Mouse (Mus musculus) myocyte (in vitro differentiated cells): ENCODE data around the gene Ddx10. TPM values are rescaled to one million over a fixed set of nuclear protein-coding genes. Genes with fewer than 3 reads are reported as not detected.

ENCODE experiments used
- H3K27me3 ChIP-seq: one replicate; pipeline ENCODE4 v1.6.1; 2011; ENCODE audit not compliant: control insufficient read depth, insufficient read depth, insufficient read length
- H3K36me3 ChIP-seq: one replicate; pipeline ENCODE4 v1.6.1; 2011; ENCODE audit not compliant: control insufficient read depth, insufficient read depth
- H3K4me2 ChIP-seq: one replicate; pipeline ENCODE4 v1.6.1; 2011; ENCODE audit warnings: low read depth, control low read depth
- H3K4me3 ChIP-seq: one replicate; pipeline ENCODE4 v1.5.1; 2011; ENCODE audit warnings: mild to moderate bottlenecking, control low read depth, moderate library complexity
- H3K79me2 ChIP-seq: one replicate; pipeline ENCODE4 v1.6.1; 2011; ENCODE audit not compliant: control insufficient read depth, insufficient read depth
- H3ac ChIP-seq: one replicate; pipeline ENCODE4 v1.6.1; 2011; ENCODE audit not compliant: control insufficient read depth, insufficient read length
- CEBPB ChIP-seq: IDR thresholded peaks from 2 replicates; pipeline ENCODE4 v1.6.1; 2011; ENCODE audit warnings: mild to moderate bottlenecking, moderate library complexity; ENCODE audit not compliant: poor library complexity, insufficient read depth, severe bottlenecking
- E2F4 ChIP-seq: IDR thresholded peaks from one replicate; pipeline ENCODE4 v1.6.1; 2011; ENCODE audit warnings: mild to moderate bottlenecking, control low read depth, moderate library complexity; ENCODE audit not compliant: insufficient read depth
- MAX ChIP-seq: IDR thresholded peaks from one replicate; pipeline ENCODE4 v1.6.1; 2011; ENCODE audit warnings: low read depth, mild to moderate bottlenecking, control low read depth
- MYOD1 ChIP-seq, 3 experiments: IDR thresholded peaks; one replicate each; pipeline ENCODE4 v1.6.1; 2011; ENCODE audit warnings: control low read depth in 2 of 3, low read depth in 2 of 3, mild to moderate bottlenecking in 2 of 3, moderate library complexity in 1 of 3; ENCODE audit not compliant: insufficient read length in 2 of 3, control insufficient read depth in 1 of 3
- MYOG ChIP-seq, 3 experiments: IDR thresholded peaks; one replicate each; pipeline ENCODE4 v1.6.1; 2011; ENCODE audit warnings: control low read depth in 2 of 3, low read depth in 2 of 3, mild to moderate bottlenecking in 2 of 3; ENCODE audit not compliant: insufficient read length in 2 of 3, control insufficient read depth in 1 of 3, insufficient read depth in 1 of 3
- POLR2A ChIP-seq: IDR thresholded peaks from one replicate; pipeline ENCODE4 v1.6.1; 2011; ENCODE audit warnings: low read depth, mild to moderate bottlenecking, control low read depth, moderate library complexity; ENCODE audit not compliant: insufficient read length
- POLR2AphosphoS2 ChIP-seq: IDR thresholded peaks from one replicate; pipeline ENCODE4 v1.6.1; 2011; ENCODE audit warnings: low read depth, control low read depth; ENCODE audit not compliant: insufficient read length
- REST ChIP-seq: IDR thresholded peaks from one replicate; pipeline ENCODE4 v1.6.1; 2011; ENCODE audit warnings: mild to moderate bottlenecking, control low read depth, moderate library complexity; ENCODE audit not compliant: insufficient read depth, insufficient read length
- SRF ChIP-seq: IDR thresholded peaks from one replicate; pipeline ENCODE4 v1.6.1; 2011; ENCODE audit warnings: low read depth; ENCODE audit not compliant: control insufficient read depth, insufficient read length
- TCF12 ChIP-seq: IDR thresholded peaks from one replicate; pipeline ENCODE4 v1.6.1; 2011; ENCODE audit warnings: mild to moderate bottlenecking, control low read depth; ENCODE audit not compliant: poor library complexity, insufficient read depth, severe bottlenecking
- TCF3 ChIP-seq: IDR thresholded peaks from one replicate; pipeline ENCODE4 v1.6.1; 2011; ENCODE audit warnings: low read depth, control low read depth; ENCODE audit not compliant: insufficient read length
- USF1 ChIP-seq: IDR thresholded peaks from one replicate; pipeline ENCODE4 v1.6.1; 2011; ENCODE audit warnings: low read depth, mild to moderate bottlenecking, control low read depth, moderate library complexity
- polyA plus RNA-seq: library from polyadenylated mRNA; unstranded; fragments of >200 nt; fragmentation: generic; extraction: Trizol; gene quantifications from one replicate; pipeline ENCODE4 v1.2.1, GENCODE M21; 2012; ENCODE audit warnings: missing spikeins

Ddx10 gene
- polyA plus RNA-seq, 1 experiment, result 7.5 TPM

DNA sequence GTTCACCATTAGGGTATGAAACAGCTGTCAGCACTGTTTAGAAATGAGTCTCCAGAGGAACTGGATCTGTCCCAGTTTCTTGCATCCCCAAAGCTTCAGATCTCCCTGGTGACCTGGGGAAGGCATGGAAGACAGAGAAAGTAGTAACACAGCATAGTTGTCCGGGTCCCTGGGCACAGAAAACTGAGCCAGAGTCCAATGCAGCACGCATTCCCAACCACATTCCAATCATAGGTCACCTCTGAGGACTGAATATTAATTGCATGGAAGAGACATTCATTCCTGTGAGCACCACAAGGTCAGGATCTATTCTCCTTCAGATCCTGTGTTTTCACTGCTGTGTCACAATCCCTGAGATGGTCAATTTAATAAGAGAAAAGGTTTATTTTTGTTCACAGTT lies 182.8 kb downstream of the Ddx10 start:
- Histone ChIP-seq H3ac (no peak overlapping the region), H3K36me3 (no peaks in the 10 kb centered on the region), H3K79me2 (no peaks in the 10 kb centered on the region), H3K4me3 (no peak overlapping the region), H3K27me3 (no peaks in the 10 kb centered on the region), H3K4me2 (no peak overlapping the region)
- TF ChIP-seq TCF12, result no peak

DNA sequence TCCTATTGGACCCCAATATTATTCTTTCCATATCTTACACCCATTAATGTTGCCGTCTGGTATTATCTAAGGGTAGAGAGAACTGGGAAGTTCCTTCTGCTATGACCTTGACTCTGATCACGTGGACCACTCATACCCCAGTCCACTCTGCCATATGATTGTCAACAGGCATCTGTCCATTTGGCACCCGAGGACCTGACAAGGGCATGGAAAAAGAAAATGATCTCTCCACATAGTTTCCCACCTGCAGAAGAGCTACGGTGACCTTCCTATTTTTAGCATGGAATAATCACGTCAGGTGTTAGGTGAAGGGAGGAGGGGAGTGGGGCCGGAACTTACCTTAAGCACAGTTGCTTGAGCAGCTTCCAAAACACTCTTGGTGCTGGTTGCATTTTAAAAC lies 183.3 kb downstream of the Ddx10 start:
- TF ChIP-seq TCF3 (no peak), SRF (no peak), TCF12 (no peak), POLR2AphosphoS2 (no peak), POLR2A (no peak), E2F4 (no peak), MYOG (IDR thresholded peaks at IDR 0.05; ENCODE audit: control insufficient read depth in 1 of 3, insufficient read depth in 1 of 3, insufficient read length in 2 of 3, low read depth in 2 of 3) (no peak), REST (no peak), MAX (no peak), MYOD1 (IDR thresholded peaks at IDR 0.05; ENCODE audit: control insufficient read depth in 1 of 3, insufficient read length in 2 of 3, low read depth in 2 of 3) (no peak), CEBPB (no peak), USF1 (no peak)
- H3K4me3 ChIP-seq, result no peak overlapping the region
- no peaks in the 10 kb centered on the region for H3K79me2 ChIP-seq
- no peaks in the 10 kb centered on the region for H3K27me3 ChIP-seq
- no peaks in the 10 kb centered on the region for H3K36me3 ChIP-seq
- no peak overlapping the region for H3ac ChIP-seq
- H3K4me2 ChIP-seq, result no peak overlapping the region

DNA sequence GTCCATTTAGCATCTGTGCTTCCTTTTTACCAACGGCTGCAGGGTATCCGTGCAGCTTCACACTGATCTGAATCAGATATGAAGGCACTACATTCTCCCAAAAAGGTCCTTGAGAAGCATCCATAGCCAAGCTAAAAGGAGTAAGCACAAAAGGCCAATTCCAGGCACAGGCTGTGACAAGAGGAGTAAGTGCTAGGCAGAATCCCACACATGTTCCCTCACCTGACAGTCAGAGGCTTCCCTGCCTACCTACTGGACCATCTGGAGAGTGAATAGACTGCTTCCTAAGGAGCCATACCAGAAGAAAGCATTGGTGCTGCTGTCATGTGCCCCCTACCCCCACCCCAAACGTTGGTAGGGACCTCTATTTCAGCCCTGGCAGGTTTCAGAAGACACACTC lies 192.5 kb downstream of the Ddx10 start:
- TF ChIP-seq TCF12 (no peak), USF1 (no peak), MYOD1 (IDR thresholded peaks at IDR 0.05; ENCODE audit: control insufficient read depth in 1 of 3, insufficient read length in 2 of 3, low read depth in 2 of 3) (no peak), POLR2AphosphoS2 (no peak), MAX (no peak), POLR2A (no peak), REST (no peak), MYOG (IDR thresholded peaks at IDR 0.05; ENCODE audit: control insufficient read depth in 1 of 3, insufficient read depth in 1 of 3, insufficient read length in 2 of 3, low read depth in 2 of 3) (no peak), CEBPB (no peak), TCF3 (no peak)
- H3ac ChIP-seq, result no peak overlapping the region
- H3K79me2 ChIP-seq, result no peaks in the 10 kb centered on the region
- no peaks in the 10 kb centered on the region for H3K27me3 ChIP-seq
- no peaks in the 10 kb centered on the region for H3K36me3 ChIP-seq
- H3K4me3 ChIP-seq, result no peak overlapping the region
- H3K4me2 ChIP-seq, result no peak overlapping the region

Other genes starting within 250 kb of the Ddx10 start
- gene Exph5, start 53.6 kb upstream of the Ddx10 start, polyA plus RNA-seq, result not detected
- gene Kdelc2, start 136.0 kb upstream of the Ddx10 start, polyA plus RNA-seq, result 4.5 TPM
- 0.59 TPM for gene 4930550C14Rik, start 154.3 kb upstream of the Ddx10 start, polyA plus RNA-seq